Mouse (Mus musculus) mouse trophoblast stem cell (cell line): ENCODE data around the gene Phrf1.

Experiments
- in situ Hi-C, 2 experiments: fragments of 300-500 bp; cut with MseI, MboI; formaldehyde crosslinking; loops; 2 replicates in 1 of 2; 3 replicates in 1 of 2; pipeline ENCODE4 v1.15.1; 2025

Phrf1 gene

GRCm38 (mm10) chr7:141256159-141256558 is 27.6 kb downstream of the Phrf1 start:
- in situ Hi-C loops, result no loop called here

GRCm38 (mm10) chr7:141261480-141261879 is 32.9 kb downstream of the Phrf1 start:
- in situ Hi-C loops, result no loop called here

GRCm38 (mm10) chr7:141263640-141264039 is 35.1 kb downstream of the Phrf1 start:
- in situ Hi-C loops, result no loop called here

GRCm38 (mm10) chr7:141264041-141264700 is 35.6 kb downstream of the Phrf1 start:
- in situ Hi-C loops, result no loop called here

- in situ Hi-C loops, result no loop called here
Measured at GRCm38 (mm10) chr7:141264761-141265410, 36.3 kb downstream of the Phrf1 start.

GRCm38 (mm10) chr7:141265411-141265738 is 36.8 kb downstream of the Phrf1 start:
- in situ Hi-C loops, result no loop called here

GRCm38 (mm10) chr7:141265739-141266561 is 37.4 kb downstream of the Phrf1 start, which contains the start of gene Irf7:
Irf7 (minus strand) TSS chr7:141266481.
- in situ Hi-C loops, result no loop called here

GRCm38 (mm10) chr7:141268466-141269272 is 40.1 kb downstream of the Phrf1 start:
- in situ Hi-C loops, result no loop called here

- in situ Hi-C loops, result no loop called here
Measured at GRCm38 (mm10) chr7:141269273-141269545, 40.6 kb downstream of the Phrf1 start.

- in situ Hi-C loops, result no loop called here
Measured at GRCm38 (mm10) chr7:141270631-141271030, 42.0 kb downstream of the Phrf1 start.

- in situ Hi-C loops, result no loop called here
Measured at GRCm38 (mm10) chr7:141275356-141275755, 46.8 kb downstream of the Phrf1 start.

- in situ Hi-C loops, result no loop called here
Measured at GRCm38 (mm10) chr7:141276546-141276945, 48.0 kb downstream of the Phrf1 start, which contains the start of gene Cdhr5. Cdhr5 (minus strand) TSS chr7:141276786.

- in situ Hi-C loops, result no loop called here
Measured at GRCm38 (mm10) chr7:141277701-141278678, 49.4 kb downstream of the Phrf1 start.

GRCm38 (mm10) chr7:141278766-141279590 is 50.4 kb downstream of the Phrf1 start, which contains the start of gene Sct:
Sct (minus strand) TSS chr7:141279133.
- in situ Hi-C loops, result no loop called here

- in situ Hi-C loops, result no loop called here
Measured at GRCm38 (mm10) chr7:141281442-141281841, 52.9 kb downstream of the Phrf1 start.

GRCm38 (mm10) chr7:141282756-141283155 is 54.2 kb downstream of the Phrf1 start:
- in situ Hi-C loops, result no loop called here

- in situ Hi-C loops, result no loop called here
Measured at GRCm38 (mm10) chr7:141288042-141288441, 59.5 kb downstream of the Phrf1 start.

- in situ Hi-C loops, result no loop called here
Measured at GRCm38 (mm10) chr7:141291921-141292582, 63.5 kb downstream of the Phrf1 start, which contains the start of gene Drd4. Drd4 (plus strand) TSS chr7:141292006.
